Mouse (Mus musculus): Measurements from ENCODE around the gene Amigo2.

DNA sequence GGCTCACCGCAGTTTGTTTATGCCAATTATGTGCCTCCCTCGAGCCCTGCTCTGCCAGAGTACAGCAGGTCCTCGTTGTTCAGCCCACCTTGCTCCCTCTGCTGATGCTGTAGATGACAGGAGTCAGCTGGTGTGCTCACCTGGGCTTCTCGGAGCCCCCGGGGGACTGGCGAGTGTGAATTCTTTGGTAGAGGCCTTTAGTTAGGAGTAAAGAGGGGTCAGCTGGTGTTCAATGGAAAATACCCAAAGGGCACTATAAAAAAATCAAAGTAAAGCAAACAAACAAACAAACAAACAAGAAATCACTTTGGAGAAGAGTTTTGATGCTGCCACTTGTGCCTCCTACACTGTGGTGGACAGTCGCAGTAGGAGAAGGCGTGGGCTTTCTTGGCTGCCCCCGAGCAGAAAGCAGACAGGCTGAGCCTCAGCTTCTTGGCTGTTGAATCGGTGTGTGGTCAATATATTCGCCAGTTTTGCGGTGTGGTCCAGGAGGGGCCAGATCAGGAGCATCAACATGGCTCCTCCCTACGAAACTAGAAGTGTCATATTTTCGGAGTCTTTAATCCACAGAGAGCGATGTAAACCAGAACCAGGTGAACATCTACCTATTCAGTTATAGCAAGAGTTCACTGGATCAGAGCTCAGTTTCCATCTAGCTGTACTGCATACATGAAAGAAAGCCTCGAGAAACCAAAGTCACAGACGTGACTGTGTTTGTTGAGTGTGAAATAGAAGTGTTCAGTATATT is 11.6 kb upstream of the Amigo2 start:
- TF ChIP-seq EP300 (IDR thresholded peaks at IDR 0.05; ENCODE audit: low read depth in 1 of 2, low read length in 2 of 2) (no peak), HCFC1 (IDR thresholded peaks at IDR 0.05; ENCODE audit: low read depth, low read length) (no peak), CTCF (IDR thresholded peaks at IDR 0.05 in 2 of 3, conservative IDR thresholded peaks at IDR 0.05 in 1 of 3; ENCODE audit: control insufficient read depth in 1 of 3, insufficient read depth in 1 of 3, low read depth in 2 of 3, low read length in 3 of 3, poor library complexity in 1 of 3, severe bottlenecking in 1 of 3) (no peak), USF2 (IDR thresholded peaks at IDR 0.05; ENCODE audit: borderline replicate concordance in 1 of 2, insufficient read depth in 1 of 2, low read depth in 1 of 2, low read length in 2 of 2) (no peak), GATA1 (IDR thresholded peaks at IDR 0.05; ENCODE audit: low read depth, low read length) (no peak), TAL1 (IDR thresholded peaks at IDR 0.05; ENCODE audit: low read length) (no peak), MAX (IDR thresholded peaks at IDR 0.05; ENCODE audit: low read length) (no peak), POLR2A (IDR thresholded peaks at IDR 0.05; ENCODE audit: control insufficient read depth in 1 of 2, insufficient read depth in 1 of 2, low read depth in 1 of 2, low read length in 2 of 2, poor library complexity in 1 of 2) (no peak), USF1 (IDR thresholded peaks at IDR 0.05; ENCODE audit: low read depth, low read length) (no peak), RAD21 (IDR thresholded peaks at IDR 0.05; ENCODE audit: low read depth, low read length) (no peak)

All from MEL (cell line).